Mouse (Mus musculus) kidney, embryonic 14.5 days (tissue): ENCODE measurements at regions not wholly inside any gene's neighbourhood (a gene's known extent, or its start where the extent isn't known, plus 50 kb on each side); places are given as distances from the start of the nearest gene placed in this dataset.

Experiments
- ATAC-seq: fragments of 200-750 bp; cut with Nextera tagmentation; 2 replicates; pipeline ENCODE4 v1.8.0; 2017; ENCODE audit warnings: moderate number of reproducible peaks, mild to moderate bottlenecking, moderate TSS enrichment, moderate library complexity; ENCODE audit not compliant: low FRiP score, low TSS enrichment
- H3K27ac ChIP-seq: fragments of 300-500 bp; sonication (generic); 2 replicates; pipeline ENCODE4 v1.5.1; 2014; ENCODE audit warnings: low read depth, mild to moderate bottlenecking, low read length, moderate library complexity, mixed read lengths
- H3K27me3 ChIP-seq: fragments of 300-500 bp; sonication (generic); 2 replicates; pipeline ENCODE4 v1.6.1; 2014; ENCODE audit warnings: mild to moderate bottlenecking, low read length; ENCODE audit not compliant: control insufficient read depth, insufficient read depth
- H3K36me3 ChIP-seq: fragments of 300-500 bp; sonication (generic); 2 replicates; pipeline ENCODE4 v1.6.1; 2014; ENCODE audit warnings: low read length, mixed read lengths; ENCODE audit not compliant: control insufficient read depth, insufficient read depth
- H3K4me1 ChIP-seq: fragments of 300-500 bp; sonication (generic); 2 replicates; pipeline ENCODE4 v1.6.1; 2014; ENCODE audit warnings: low read length, mixed read lengths; ENCODE audit not compliant: control insufficient read depth, insufficient read depth
- H3K4me2 ChIP-seq: fragments of 300-500 bp; sonication (generic); replicated peaks from 2 replicates; pipeline ENCODE4 v1.6.1; 2014; ENCODE audit warnings: low read depth, mild to moderate bottlenecking, low read length
- H3K4me3 ChIP-seq: fragments of 300-500 bp; sonication (generic); 2 replicates; pipeline ENCODE4 v1.5.1; 2014; ENCODE audit warnings: mild to moderate bottlenecking, low read length
- H3K9ac ChIP-seq: fragments of 300-500 bp; sonication (generic); 2 replicates; pipeline ENCODE4 v1.6.1; 2014; ENCODE audit warnings: low read depth, mild to moderate bottlenecking, low read length, moderate library complexity
- H3K9me3 ChIP-seq: fragments of 300-500 bp; sonication (generic); 2 replicates; pipeline ENCODE4 v1.6.1; 2016; ENCODE audit warnings: low read length; ENCODE audit not compliant: control insufficient read depth
- WGBS: fragments of 180-500 bp; shearing (Covaris S2); extraction: QIAGEN DNeasy Blood & Tissue Kit; methylation state at CpG from one replicate; pipeline ENCODE4 v1.1.7; 2014; 5-methylcytosine and 5-hydroxymethylcytosine counted together

DNA sequence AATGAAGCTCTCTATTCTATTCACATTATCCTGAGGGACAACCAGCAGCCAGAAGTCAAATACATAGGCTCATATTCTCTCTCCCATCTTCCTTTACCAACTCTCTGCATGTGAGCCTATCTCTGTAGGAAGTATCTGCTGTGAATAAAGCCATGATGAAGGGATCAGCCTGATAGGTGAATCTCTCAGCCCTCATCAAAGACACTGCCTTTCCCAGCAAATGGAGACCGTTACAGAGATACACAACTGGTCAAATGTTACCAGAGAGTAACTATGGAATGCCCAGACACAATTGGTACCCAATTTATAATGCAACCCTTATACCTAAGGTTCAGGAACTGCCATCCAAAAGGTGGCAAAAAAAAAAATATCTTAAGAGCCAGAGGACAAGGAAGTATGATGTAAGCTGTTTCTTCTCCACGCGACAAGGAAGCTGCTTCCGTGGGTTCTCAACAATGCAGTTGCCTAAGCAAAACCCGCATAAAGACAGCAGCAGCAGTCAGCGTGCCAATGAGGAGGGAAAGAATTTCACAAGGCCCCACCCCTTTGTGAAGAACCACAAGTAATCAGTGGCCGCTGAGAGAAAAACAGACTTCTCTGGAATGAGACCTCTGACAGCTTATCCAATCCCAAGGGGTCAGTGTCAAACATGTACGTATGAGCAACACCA lies 248.9 kb downstream of the Dhx15 start:
- Histone ChIP-seq H3K9ac (no peak overlapping the region), H3K4me3 (no peak overlapping the region), H3K27me3 (no peaks in the 10 kb centered on the region), H3K36me3 (no peaks in the 10 kb centered on the region), H3K4me2 (no peak overlapping the region), H3K9me3 (no peaks in the 10 kb centered on the region), H3K4me1 (no peaks in the 10 kb centered on the region), H3K27ac (no peak overlapping the region)
- WGBS: 63% methylated on average over 8 of the region's 8 CpGs
- no peak for ATAC-seq

DNA sequence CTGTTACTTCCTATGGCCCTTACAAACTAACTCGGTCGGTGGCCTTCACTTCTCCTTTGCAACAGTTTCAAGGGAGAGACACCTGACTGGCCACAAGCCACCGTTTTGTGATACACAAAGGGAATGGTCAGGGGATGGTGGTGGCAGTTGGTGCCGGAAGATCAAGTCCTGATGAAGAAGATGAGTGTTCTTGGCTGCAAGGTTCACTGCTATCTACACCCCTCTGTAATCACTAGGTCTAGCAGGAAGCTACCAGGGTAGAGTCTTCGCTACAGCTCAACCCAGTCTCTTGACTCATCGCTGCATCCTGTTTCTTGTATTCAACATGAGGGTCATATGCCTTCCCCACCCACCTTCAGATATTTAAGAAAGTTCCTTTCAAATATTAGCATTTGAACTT lies 251.5 kb downstream of the Dhx15 start:
- Histone ChIP-seq H3K27me3 (no peaks in the 10 kb centered on the region), H3K4me1 (no peaks in the 10 kb centered on the region), H3K36me3 (no peaks in the 10 kb centered on the region), H3K27ac (no peak overlapping the region), H3K4me2 (no peak overlapping the region), H3K4me3 (no peak overlapping the region), H3K9ac (no peak overlapping the region), H3K9me3 (no peaks in the 10 kb centered on the region)
- ATAC-seq: no peak
- WGBS: 80% methylated on average over 6 of the region's 6 CpGs

- no peak for ATAC-seq
- Histone ChIP-seq H3K36me3 (no peaks in the 10 kb centered on the region), H3K27me3 (no peaks in the 10 kb centered on the region), H3K9ac (no peak overlapping the region), H3K9me3 (no peaks in the 10 kb centered on the region), H3K4me2 (no peak overlapping the region), H3K4me1 (no peaks in the 10 kb centered on the region), H3K4me3 (no peak overlapping the region), H3K27ac (no peak overlapping the region)
- WGBS: 81% methylated on average over 6 of the region's 6 CpGs
Observed at GRCm38 (mm10) chr5:51937320-51937719, 253.0 kb downstream of the Dhx15 start.

DNA sequence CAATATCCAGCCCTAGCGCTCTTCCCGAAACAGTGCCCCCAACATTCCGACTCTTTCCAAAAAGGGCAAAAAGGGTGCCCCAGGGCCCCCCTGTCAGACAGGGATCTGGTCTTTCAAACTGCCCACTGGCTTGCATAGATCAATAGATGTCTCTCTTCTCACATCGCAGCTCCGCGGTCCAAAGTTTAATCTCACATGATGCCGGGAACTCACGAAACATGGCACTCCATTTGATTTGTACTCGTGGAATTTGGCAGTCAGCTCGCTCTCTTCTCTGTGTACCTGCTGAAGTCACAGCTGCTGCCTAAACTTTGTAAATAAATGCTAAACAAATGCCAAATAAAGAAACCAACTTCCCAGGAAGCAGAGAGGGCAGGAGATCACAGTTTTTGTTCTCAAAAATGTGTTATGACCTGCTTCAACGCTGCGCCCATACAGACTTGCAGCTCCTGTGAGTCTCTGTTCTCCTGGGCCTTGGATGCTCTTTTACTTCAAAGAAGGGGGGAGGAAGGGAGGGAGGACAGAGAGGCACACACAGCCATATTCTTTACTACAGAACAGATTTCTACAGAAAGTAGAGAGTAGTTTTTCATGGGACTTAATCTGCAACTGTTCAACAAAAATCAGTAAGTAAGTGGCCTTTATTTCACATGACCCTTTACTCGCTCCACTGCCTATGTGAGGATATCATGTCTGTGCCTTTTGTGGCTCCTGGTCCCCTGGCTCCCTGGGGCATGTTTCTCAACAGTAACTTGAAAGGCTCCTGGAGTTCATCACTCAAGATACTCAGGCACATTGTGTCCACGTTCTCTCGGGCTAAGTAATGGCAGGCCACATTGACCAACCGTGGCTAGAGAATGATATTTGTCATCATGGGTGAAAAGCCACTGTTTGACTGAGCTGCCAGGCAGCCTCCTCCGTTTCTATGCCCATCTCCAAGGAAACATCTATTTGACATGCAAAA lies 254.6 kb downstream of the Dhx15 start:
- H3K9ac ChIP-seq: no peak overlapping the region
- no peaks in the 10 kb centered on the region for H3K4me1 ChIP-seq
- H3K9me3 ChIP-seq: no peaks in the 10 kb centered on the region
- H3K4me2 ChIP-seq: no peak overlapping the region
- H3K4me3 ChIP-seq: no peak overlapping the region
- ATAC-seq: no peak
- no peak overlapping the region for H3K27ac ChIP-seq
- no peaks in the 10 kb centered on the region for H3K27me3 ChIP-seq
- 89% methylated on average over 17 of the region's 17 CpGs for WGBS
- H3K36me3 ChIP-seq: no peaks in the 10 kb centered on the region

- ATAC-seq: no peak
- no peak overlapping the region for H3K4me2 ChIP-seq
- H3K36me3 ChIP-seq: no peaks in the 10 kb centered on the region
- no peak overlapping the region for H3K9ac ChIP-seq
- no peak overlapping the region for H3K27ac ChIP-seq
- no peaks in the 10 kb centered on the region for H3K4me1 ChIP-seq
- 86% methylated on average over 4 of the region's 4 CpGs for WGBS
- no peaks in the 10 kb centered on the region for H3K9me3 ChIP-seq
- no peak overlapping the region for H3K4me3 ChIP-seq
- no peaks in the 10 kb centered on the region for H3K27me3 ChIP-seq
Observed at GRCm38 (mm10) chr5:51934910-51935309, 255.4 kb downstream of the Dhx15 start.

GRCm38 (mm10) chr5:51933331-51933730 lies 257.0 kb downstream of the Dhx15 start:
- no peak overlapping the region for H3K4me2 ChIP-seq
- no peaks in the 10 kb centered on the region for H3K4me1 ChIP-seq

DNA sequence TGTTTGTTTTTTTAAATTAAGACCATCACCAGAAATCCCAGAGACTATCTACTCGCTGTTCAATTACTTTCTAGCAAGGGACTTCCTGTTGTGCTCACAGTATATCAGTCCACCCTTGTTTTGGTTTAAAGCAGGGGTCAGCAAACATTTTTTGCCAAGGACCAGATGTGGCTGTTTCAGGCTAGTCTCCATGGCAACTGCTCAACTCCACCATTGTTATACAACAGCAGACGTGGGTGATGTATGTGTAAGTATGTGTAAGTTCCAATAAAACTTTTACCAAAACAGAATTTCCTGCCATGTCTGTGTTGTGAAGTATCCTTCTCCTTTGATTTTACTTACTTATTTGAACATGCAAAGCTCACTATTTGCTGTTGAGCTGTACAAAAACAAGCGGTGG lies 259.9 kb downstream of the Dhx15 start:
- no peaks in the 10 kb centered on the region for H3K9me3 ChIP-seq
- H3K9ac ChIP-seq: no peak overlapping the region
- H3K4me2 ChIP-seq: no peak overlapping the region
- no peaks in the 10 kb centered on the region for H3K36me3 ChIP-seq
- ATAC-seq: no peak
- 76% methylated on average over 3 of the region's 3 CpGs for WGBS
- no peaks in the 10 kb centered on the region for H3K4me1 ChIP-seq
- H3K27me3 ChIP-seq: no peaks in the 10 kb centered on the region
- H3K27ac ChIP-seq: no peak overlapping the region
- H3K4me3 ChIP-seq: no peak overlapping the region

More at GRCm38 (mm10) chr5:51933331-51933730, 257.0 kb downstream of the Dhx15 start:
- 80% methylated on average over 1 of the region's 1 CpGs for WGBS
- no peaks in the 10 kb centered on the region for H3K36me3 ChIP-seq
- ATAC-seq: no peak
- no peaks in the 10 kb centered on the region for H3K27me3 ChIP-seq
- H3K9ac ChIP-seq: no peak overlapping the region
- H3K4me3 ChIP-seq: no peak overlapping the region
- H3K27ac ChIP-seq: no peak overlapping the region
- H3K9me3 ChIP-seq: no peaks in the 10 kb centered on the region

DNA sequence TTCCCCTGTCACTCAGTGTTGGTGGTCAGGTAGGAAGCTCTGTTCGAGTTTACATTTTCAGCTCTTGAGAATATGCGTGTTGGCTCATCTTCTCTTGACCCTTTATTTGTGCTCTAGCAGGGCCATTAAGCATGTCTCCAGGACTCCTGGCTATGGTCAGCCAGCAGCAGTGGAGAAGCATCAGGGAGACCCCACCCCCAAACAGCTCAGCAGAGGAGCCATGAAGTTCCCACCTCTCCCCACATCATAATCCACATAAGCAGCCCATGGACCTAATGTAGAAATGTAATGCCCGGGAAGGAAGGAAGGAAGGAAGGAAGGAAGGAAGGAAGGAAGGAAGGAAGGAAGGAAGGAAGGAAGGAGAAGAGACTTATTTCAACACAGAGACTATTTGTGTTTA lies 261.5 kb downstream of the Dhx15 start:
- Histone ChIP-seq H3K9ac (no peak overlapping the region), H3K27ac (no peak overlapping the region), H3K36me3 (no peaks in the 10 kb centered on the region), H3K4me3 (no peak overlapping the region), H3K9me3 (no peaks in the 10 kb centered on the region), H3K27me3 (no peaks in the 10 kb centered on the region), H3K4me1 (no peaks in the 10 kb centered on the region), H3K4me2 (no peak overlapping the region)
- WGBS: 81% methylated on average over 3 of the region's 3 CpGs
- ATAC-seq: no peak

- no peak for ATAC-seq
- H3K9ac ChIP-seq: no peak overlapping the region
- 83% methylated on average over 7 of the region's 7 CpGs for WGBS
Observed at GRCm38 (mm10) chr5:51923417-51923816, 266.9 kb downstream of the Dhx15 start.

More at GRCm38 (mm10) chr5:51923417-51923816, 266.9 kb downstream of the Dhx15 start:
- H3K4me2 ChIP-seq: no peak overlapping the region
- H3K4me1 ChIP-seq: no peaks in the 10 kb centered on the region
- no peaks in the 10 kb centered on the region for H3K9me3 ChIP-seq
- H3K27me3 ChIP-seq: no peaks in the 10 kb centered on the region
- H3K36me3 ChIP-seq: no peaks in the 10 kb centered on the region
- no peak overlapping the region for H3K27ac ChIP-seq
- no peak overlapping the region for H3K4me3 ChIP-seq
